Mouse (Mus musculus): Measurements from ENCODE around the gene Vmn1r39.
"Not testable (repeated sequence)": the region's sequence is repeated elsewhere in the genome, so short reads cannot be mapped to it uniquely, and the experiment has no call there.

The Vmn1r39 gene

DNA sequence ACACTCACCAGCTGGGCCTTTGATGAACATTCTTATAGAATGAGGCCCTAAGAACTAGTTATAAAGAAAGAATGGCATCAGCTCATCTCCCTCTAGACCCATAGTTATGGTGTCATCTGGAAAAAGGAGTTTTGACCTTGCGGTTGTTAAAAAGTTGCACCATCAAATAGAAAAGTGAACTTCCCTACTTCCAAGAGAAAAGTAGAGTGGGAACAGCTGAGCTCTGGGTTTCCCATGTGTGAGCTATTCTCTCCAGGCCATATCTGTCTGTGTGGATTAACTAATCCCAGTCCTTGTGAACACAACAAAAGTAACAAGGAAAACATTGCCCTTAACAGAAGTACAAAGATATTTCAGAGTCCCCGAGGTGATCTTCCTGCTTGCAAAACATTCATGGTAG lies at the start of gene Vmn1r39:
Vmn1r39 (minus strand) TSS at position 101 of the 400 bp plus-strand sequence.
- DNase-seq (ENCODE audit: low spot score): no peak

- no peak for DNase-seq (ENCODE audit: low spot score)
Observed at GRCm38 (mm10) chr6:66859391-66859790, 49.0 kb upstream of the Vmn1r39 start.

GRCm38 (mm10) chr6:66858356-66858755 lies 47.9 kb upstream of the Vmn1r39 start:
- no peak for DNase-seq (ENCODE audit: low spot score)

DNA sequence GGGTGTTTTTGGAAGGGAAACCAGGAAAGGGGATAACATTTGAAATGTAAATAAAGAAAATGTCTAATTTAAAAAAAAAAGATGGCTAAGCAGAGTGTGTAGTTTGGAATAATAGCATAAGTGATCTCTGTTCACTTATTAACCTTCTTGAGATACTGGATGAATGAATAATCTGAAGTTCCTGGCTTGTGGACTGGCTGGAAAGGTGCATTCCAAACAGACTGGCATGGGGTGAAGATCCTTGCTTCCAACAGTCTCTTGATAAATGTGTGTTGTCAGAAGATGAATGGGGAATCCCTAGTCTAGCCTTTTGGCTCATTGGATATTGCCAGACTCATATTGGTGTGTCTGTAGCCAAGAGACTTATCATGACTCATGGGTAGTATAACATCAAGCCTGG lies 45.8 kb upstream of the Vmn1r39 start:
- DNase-seq (ENCODE audit: low spot score): no peak

- DNase-seq (ENCODE audit: low spot score): no peak
Observed at GRCm38 (mm10) chr6:66848936-66849335, 38.5 kb upstream of the Vmn1r39 start.

DNA sequence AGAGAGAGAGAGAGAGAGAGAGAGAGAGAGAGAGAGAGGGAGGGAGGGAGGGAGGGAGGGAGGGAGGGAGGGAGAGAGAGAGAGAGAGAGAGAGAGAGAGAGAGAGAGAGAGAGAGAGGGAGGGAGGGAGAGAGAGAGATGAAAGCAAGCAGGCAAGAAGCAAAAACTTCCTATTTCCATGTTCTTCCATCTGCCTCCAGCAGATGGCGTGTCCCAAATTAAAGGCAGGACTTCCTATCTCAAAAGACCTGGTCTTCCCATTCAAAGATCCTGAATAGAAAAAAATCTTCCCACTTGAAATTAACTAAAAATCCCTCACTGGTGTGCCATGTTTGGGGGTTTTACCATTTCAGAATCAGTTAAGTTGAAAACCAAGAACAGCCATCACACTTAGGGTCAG lies 30.2 kb upstream of the Vmn1r39 start:
- peak; percentile 49 for DNase-seq (ENCODE audit: low spot score)

DNA sequence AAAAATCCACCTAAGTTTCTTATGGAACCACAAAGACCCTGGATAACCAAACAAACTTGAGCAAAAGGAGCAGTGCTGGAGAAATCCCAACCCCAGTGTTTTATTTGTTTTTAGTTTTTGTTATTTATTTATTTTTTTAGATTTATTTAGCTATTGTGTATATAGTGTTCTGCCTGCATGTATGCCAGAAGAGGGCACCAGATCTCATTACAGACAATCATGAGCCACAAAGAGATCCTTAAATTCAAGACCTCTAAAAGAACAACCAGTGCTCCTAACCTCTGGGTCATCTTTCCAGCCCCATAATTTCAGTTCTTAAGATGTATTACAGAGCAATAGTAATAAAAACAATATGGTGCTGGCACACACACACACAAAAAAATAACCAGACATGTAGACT lies 26.5 kb upstream of the Vmn1r39 start:
- DNase-seq (ENCODE audit: low spot score): no peak

- DNase-seq (ENCODE audit: low spot score): no peak
Observed at GRCm38 (mm10) chr6:66806311-66806710, 4.1 kb downstream of the Vmn1r39 start.

- no peak for DNase-seq (ENCODE audit: low spot score)
Observed at GRCm38 (mm10) chr6:66805713-66806112, 4.7 kb downstream of the Vmn1r39 start.

- DNase-seq (ENCODE audit: low spot score): not testable (repeated sequence)
Observed at GRCm38 (mm10) chr6:66782527-66782926, 27.9 kb downstream of the Vmn1r39 start, which contains the start of gene Vmn1r38. Gene Vmn1r38, minus strand, starts transcription at chr6:66782627.
